Mouse (Mus musculus): ENCODE measurements around the gene Pdik1l. TPM values are rescaled to one million over a fixed set of nuclear protein-coding genes. Genes with fewer than 3 reads are reported as not detected.
"Not testable (repeated sequence)": the region's sequence is repeated elsewhere in the genome, so short reads cannot be mapped to it uniquely, and the experiment has no call there.

Gene Pdik1l
- polyA plus RNA-seq, 1 experiment from 2014 or later, result 11.3 TPM

GRCm38 (mm10) chr4:134286226-134287167 is 1.2 kb downstream of the Pdik1l start:
- Histone ChIP-seq H3K4me3 (peak overlapping the region; percentile 97), H3K9me3 (replicated peaks) (no peaks in the 10 kb centered on the region), H3K27ac (peak overlapping the region; percentile 81), H3K4me2 (peak overlapping the region; percentile 76), H3K4me1 (replicated peaks) (peaks cover 33% of the 10 kb centered on the region), H3K27me3 (no peaks in the 10 kb centered on the region), H3K36me3 (peaks cover 28% of the 10 kb centered on the region), H3K9ac (peak overlapping the region; percentile 90)
- ATAC-seq (replicated peaks; ENCODE audit: insufficient number of reproducible peaks, insufficient read depth, low FRiP score, low read depth), result peak; percentile 34
- 2% methylated on average over 56 of the region's 59 CpGs for WGBS

GRCm38 (mm10) chr4:134284942-134285341 is 2.8 kb downstream of the Pdik1l start:
- Histone ChIP-seq H3K4me3 (no peak overlapping the region), H3K27me3 (no peaks in the 10 kb centered on the region), H3K9me3 (replicated peaks) (no peaks in the 10 kb centered on the region), H3K36me3 (peaks cover 39% of the 10 kb centered on the region), H3K27ac (no peak overlapping the region), H3K9ac (no peak overlapping the region), H3K4me1 (replicated peaks) (peaks cover 33% of the 10 kb centered on the region), H3K4me2 (no peak overlapping the region)
- ATAC-seq (replicated peaks; ENCODE audit: insufficient number of reproducible peaks, insufficient read depth, low FRiP score, low read depth), result no peak
- WGBS, result 61% methylated on average over 2 of the region's 2 CpGs

- Histone ChIP-seq H3K9me3 (replicated peaks) (no peaks in the 10 kb centered on the region), H3K27ac (peak overlapping the region; percentile 15; the same call in 1 of the 2 replicates), H3K4me1 (replicated peaks) (peaks cover 10% of the 10 kb centered on the region; the same call in 1 of the 2 replicates), H3K4me3 (peak overlapping the region; percentile 32), H3K9ac (peak overlapping the region; percentile 29; the same call in 1 of the 2 replicates), H3K27me3 (no peaks in the 10 kb centered on the region), H3K36me3 (peaks cover 18% of the 10 kb centered on the region; the same call in 1 of the 2 replicates), H3K4me2 (peak overlapping the region; percentile 53)
- ATAC-seq (replicated peaks; ENCODE audit: insufficient number of reproducible peaks, insufficient read depth, low FRiP score, low read depth), result 0 out of 2 replicates have a peak, but pooled peaks have one; percentile 31
- 2% methylated on average over 14 of the region's 14 CpGs for WGBS
Measured at GRCm38 (mm10) chr4:134273417-134274345, 14.0 kb downstream of the Pdik1l start.

GRCm38 (mm10) chr4:134272731-134273416 is 14.8 kb downstream of the Pdik1l start:
- H3K9ac ChIP-seq, result peak overlapping the region; percentile 0; the same call in 1 of the 2 replicates
- H3K36me3 ChIP-seq, result peaks cover 11% of the 10 kb centered on the region; the same call in 1 of the 2 replicates
- no peaks in the 10 kb centered on the region for H3K9me3 ChIP-seq (replicated peaks)
- no peaks in the 10 kb centered on the region for H3K27me3 ChIP-seq
- ATAC-seq (replicated peaks; ENCODE audit: insufficient number of reproducible peaks, insufficient read depth, low FRiP score, low read depth), result no peak
- H3K4me1 ChIP-seq (replicated peaks), result peaks cover 10% of the 10 kb centered on the region; the same call in 1 of the 2 replicates
- no peak overlapping the region for H3K27ac ChIP-seq
- peak overlapping the region; percentile 32 for H3K4me3 ChIP-seq
- WGBS, result 18% methylated on average over 12 of the region's 13 CpGs
- peak overlapping the region; percentile 53 for H3K4me2 ChIP-seq

- H3K27me3 ChIP-seq, result no peaks in the 10 kb centered on the region
- no peak for ATAC-seq (replicated peaks; ENCODE audit: insufficient number of reproducible peaks, insufficient read depth, low FRiP score, low read depth)
- H3K4me1 ChIP-seq (replicated peaks), result peaks cover 10% of the 10 kb centered on the region; the same call in 1 of the 2 replicates
- H3K4me3 ChIP-seq, result no peak overlapping the region
- WGBS, result 84% methylated on average over 7 of the region's 7 CpGs
- H3K9ac ChIP-seq, result no peak overlapping the region
- no peaks in the 10 kb centered on the region for H3K9me3 ChIP-seq (replicated peaks)
- H3K36me3 ChIP-seq, result peaks cover 5% of the 10 kb centered on the region; the same call in 1 of the 2 replicates
- H3K27ac ChIP-seq, result no peak overlapping the region
- no peak overlapping the region for H3K4me2 ChIP-seq
Measured at GRCm38 (mm10) chr4:134271979-134272378, 15.7 kb downstream of the Pdik1l start.

GRCm38 (mm10) chr4:134269622-134270021 is 18.1 kb downstream of the Pdik1l start:
- not testable (repeated sequence) for ATAC-seq (replicated peaks; ENCODE audit: insufficient number of reproducible peaks, insufficient read depth, low FRiP score, low read depth); H3K36me3 ChIP-seq; H3K27me3 ChIP-seq; H3K27ac ChIP-seq; H3K4me2 ChIP-seq; H3K9ac ChIP-seq; H3K9me3 ChIP-seq (replicated peaks); H3K4me3 ChIP-seq
- H3K4me1 ChIP-seq (replicated peaks), result peaks cover 10% of the 10 kb centered on the region; the same call in 1 of the 2 replicates

GRCm38 (mm10) chr4:134268102-134268655 is 19.5 kb downstream of the Pdik1l start:
- ATAC-seq (replicated peaks; ENCODE audit: insufficient number of reproducible peaks, insufficient read depth, low FRiP score, low read depth), result no peak
- Histone ChIP-seq H3K27ac (no peak overlapping the region), H3K9me3 (replicated peaks) (no peaks in the 10 kb centered on the region), H3K4me2 (no peak overlapping the region), H3K27me3 (no peaks in the 10 kb centered on the region), H3K36me3 (no peaks in the 10 kb centered on the region), H3K9ac (no peak overlapping the region), H3K4me3 (no peak overlapping the region), H3K4me1 (replicated peaks) (peaks cover 4% of the 10 kb centered on the region; the same call in 1 of the 2 replicates)
- 83% methylated on average over 19 of the region's 19 CpGs for WGBS

- Histone ChIP-seq H3K4me1 (replicated peaks) (no peaks in the 10 kb centered on the region), H3K9ac (no peak overlapping the region), H3K36me3 (no peaks in the 10 kb centered on the region), H3K9me3 (replicated peaks) (no peaks in the 10 kb centered on the region), H3K27me3 (no peaks in the 10 kb centered on the region), H3K4me3 (no peak overlapping the region), H3K4me2 (no peak overlapping the region), H3K27ac (no peak overlapping the region)
- ATAC-seq (replicated peaks; ENCODE audit: insufficient number of reproducible peaks, insufficient read depth, low FRiP score, low read depth), result no peak
- WGBS, result 58% methylated on average over 9 of the region's 9 CpGs
Measured at GRCm38 (mm10) chr4:134265860-134266585, 21.7 kb downstream of the Pdik1l start.

- ATAC-seq (replicated peaks; ENCODE audit: insufficient number of reproducible peaks, insufficient read depth, low FRiP score, low read depth), result no peak
- Histone ChIP-seq H3K4me2 (no peak overlapping the region), H3K36me3 (no peaks in the 10 kb centered on the region), H3K9me3 (replicated peaks) (no peaks in the 10 kb centered on the region), H3K27me3 (no peaks in the 10 kb centered on the region), H3K4me1 (replicated peaks) (no peaks in the 10 kb centered on the region; the same call in 1 of the 2 replicates), H3K27ac (no peak overlapping the region), H3K4me3 (no peak overlapping the region), H3K9ac (no peak overlapping the region)
- WGBS, result 34% methylated on average over 6 of the region's 6 CpGs
Measured at GRCm38 (mm10) chr4:134263191-134263590, 24.5 kb downstream of the Pdik1l start.

GRCm38 (mm10) chr4:134258354-134258753 is 29.3 kb downstream of the Pdik1l start:
- no peak overlapping the region for H3K9ac ChIP-seq
- no peak overlapping the region for H3K4me2 ChIP-seq
- 59% methylated on average over 11 of the region's 11 CpGs for WGBS
- no peak overlapping the region for H3K27ac ChIP-seq
- H3K4me3 ChIP-seq, result no peak overlapping the region
- H3K4me1 ChIP-seq (replicated peaks), result peaks cover 40% of the 10 kb centered on the region
- H3K9me3 ChIP-seq (replicated peaks), result no peaks in the 10 kb centered on the region
- ATAC-seq (replicated peaks; ENCODE audit: insufficient number of reproducible peaks, insufficient read depth, low FRiP score, low read depth), result no peak
- no peaks in the 10 kb centered on the region for H3K36me3 ChIP-seq
- H3K27me3 ChIP-seq, result 0 out of 2 replicates have a peak, but pooled peaks cover 6% of the 10 kb centered on the region
